Mouse (Mus musculus): Measurements from ENCODE around the gene Ssbp3. TPM values are rescaled to one million over a fixed set of nuclear protein-coding genes. Genes with fewer than 3 reads are reported as not detected.
A peak's percentile ranks its signal among the peaks of the same experiment; 100 is the strongest.

Gene Ssbp3
- polyA plus RNA-seq, 1 experiment from 2014 or later = 134 TPM

GRCm38 (mm10) chr4:106909797-106910196, 704 bp upstream of the Ssbp3 start:
- peak; percentile 55 for DNase-seq (ENCODE audit: extremely low spot score, low spot score)
- under 1% methylated on average over 6 of the region's 6 CpGs for WGBS
- no peaks in the 10 kb centered on the region for H3K9me3 ChIP-seq
- H3K27me3 ChIP-seq (ENCODE audit: poor library complexity, severe bottlenecking) = no peaks in the 10 kb centered on the region
- peaks cover 21% of the 10 kb centered on the region for H3K36me3 ChIP-seq (replicated peaks)
- peak overlapping the region; percentile 99 for H3K4me3 ChIP-seq
- peaks cover 75% of the 10 kb centered on the region for H3K4me1 ChIP-seq
- peak overlapping the region; percentile 100 for H3K27ac ChIP-seq

- H3K36me3 ChIP-seq (replicated peaks) = peaks cover 37% of the 10 kb centered on the region
- no peaks in the 10 kb centered on the region for H3K27me3 ChIP-seq (ENCODE audit: poor library complexity, severe bottlenecking)
- WGBS = 1% methylated on average over 88 of the region's 89 CpGs
- H3K4me3 ChIP-seq = peak overlapping the region; percentile 99
- DNase-seq (ENCODE audit: extremely low spot score, low spot score) = peak; percentile 87
- peak overlapping the region; percentile 100 for H3K27ac ChIP-seq
- H3K4me1 ChIP-seq = peaks cover 82% of the 10 kb centered on the region
- H3K9me3 ChIP-seq = no peaks in the 10 kb centered on the region
Measured at GRCm38 (mm10) chr4:106911246-106911801, 823 bp downstream of the Ssbp3 start.

- under 1% methylated on average over 69 of the region's 73 CpGs for WGBS
- DNase-seq (ENCODE audit: extremely low spot score, low spot score) = peak; percentile 66
- Histone ChIP-seq H3K36me3 (replicated peaks) (peaks cover 44% of the 10 kb centered on the region), H3K4me3 (peak overlapping the region; percentile 99), H3K9me3 (no peaks in the 10 kb centered on the region), H3K4me1 (peaks cover 75% of the 10 kb centered on the region), H3K27me3 (ENCODE audit: poor library complexity, severe bottlenecking) (no peaks in the 10 kb centered on the region), H3K27ac (peak overlapping the region; percentile 100)
Measured at GRCm38 (mm10) chr4:106911951-106912688, 1.6 kb downstream of the Ssbp3 start.

GRCm38 (mm10) chr4:106912689-106913041, 2.2 kb downstream of the Ssbp3 start:
- H3K4me1 ChIP-seq = peaks cover 70% of the 10 kb centered on the region
- no peak for DNase-seq (ENCODE audit: extremely low spot score, low spot score)
- WGBS = under 1% methylated on average over 6 of the region's 6 CpGs
- peaks cover 50% of the 10 kb centered on the region for H3K36me3 ChIP-seq (replicated peaks)
- peak overlapping the region; percentile 100 for H3K27ac ChIP-seq
- no peaks in the 10 kb centered on the region for H3K27me3 ChIP-seq (ENCODE audit: poor library complexity, severe bottlenecking)
- H3K9me3 ChIP-seq = no peaks in the 10 kb centered on the region
- peak overlapping the region; percentile 99 for H3K4me3 ChIP-seq

GRCm38 (mm10) chr4:106913411-106914049, 3.0 kb downstream of the Ssbp3 start:
- no peaks in the 10 kb centered on the region for H3K27me3 ChIP-seq (ENCODE audit: poor library complexity, severe bottlenecking)
- H3K36me3 ChIP-seq (replicated peaks) = peaks cover 59% of the 10 kb centered on the region
- 19% methylated on average over 9 of the region's 9 CpGs for WGBS
- peak overlapping the region; percentile 99 for H3K4me3 ChIP-seq
- no peaks in the 10 kb centered on the region for H3K9me3 ChIP-seq
- H3K4me1 ChIP-seq = peaks cover 65% of the 10 kb centered on the region
- peak overlapping the region; percentile 100 for H3K27ac ChIP-seq
- DNase-seq (ENCODE audit: extremely low spot score, low spot score) = no peak

- H3K9me3 ChIP-seq = no peaks in the 10 kb centered on the region
- DNase-seq (ENCODE audit: extremely low spot score, low spot score) = no peak
- peaks cover 76% of the 10 kb centered on the region for H3K36me3 ChIP-seq (replicated peaks)
- peaks cover 61% of the 10 kb centered on the region for H3K4me1 ChIP-seq
- no peaks in the 10 kb centered on the region for H3K27me3 ChIP-seq (ENCODE audit: poor library complexity, severe bottlenecking)
- H3K27ac ChIP-seq = no peak overlapping the region
- 84% methylated on average over 8 of the region's 8 CpGs for WGBS
- 0 out of 2 replicates have a peak overlapping the region, but pooled peaks have one; percentile 99 for H3K4me3 ChIP-seq
Measured at GRCm38 (mm10) chr4:106915265-106915664, 4.8 kb downstream of the Ssbp3 start.

- WGBS = 95% methylated on average over 1 of the region's 1 CpGs
- no peaks in the 10 kb centered on the region for H3K9me3 ChIP-seq
- DNase-seq (ENCODE audit: extremely low spot score, low spot score) = no peak
- H3K27ac ChIP-seq = no peak overlapping the region
- peaks cover 67% of the 10 kb centered on the region for H3K4me1 ChIP-seq
- H3K4me3 ChIP-seq = no peak overlapping the region
- peaks cover 100% of the 10 kb centered on the region for H3K36me3 ChIP-seq (replicated peaks)
- H3K27me3 ChIP-seq (ENCODE audit: poor library complexity, severe bottlenecking) = no peaks in the 10 kb centered on the region
Measured at GRCm38 (mm10) chr4:106918263-106918662, 7.8 kb downstream of the Ssbp3 start.

- 93% methylated on average over 4 of the region's 4 CpGs for WGBS
- peaks cover 57% of the 10 kb centered on the region for H3K4me1 ChIP-seq
Measured at GRCm38 (mm10) chr4:106920119-106920518, 9.6 kb downstream of the Ssbp3 start.

GRCm38 (mm10) chr4:106921375-106922336, 11.2 kb downstream of the Ssbp3 start:
- H3K4me1 ChIP-seq = peaks cover 50% of the 10 kb centered on the region
- no peak for DNase-seq (ENCODE audit: extremely low spot score, low spot score)
- H3K9me3 ChIP-seq = no peaks in the 10 kb centered on the region
- H3K4me3 ChIP-seq = no peak overlapping the region
- WGBS = 74% methylated on average over 9 of the region's 9 CpGs
- 0 out of 2 replicates have a peak overlapping the region, but pooled peaks have one; percentile 12 for H3K27ac ChIP-seq
- H3K36me3 ChIP-seq (replicated peaks) = peaks cover 100% of the 10 kb centered on the region
- H3K27me3 ChIP-seq (ENCODE audit: poor library complexity, severe bottlenecking) = no peaks in the 10 kb centered on the region

More at GRCm38 (mm10) chr4:106920119-106920518, 9.6 kb downstream of the Ssbp3 start:
- Histone ChIP-seq H3K36me3 (replicated peaks) (peaks cover 100% of the 10 kb centered on the region), H3K4me3 (no peak overlapping the region), H3K27ac (no peak overlapping the region), H3K27me3 (ENCODE audit: poor library complexity, severe bottlenecking) (no peaks in the 10 kb centered on the region), H3K9me3 (no peaks in the 10 kb centered on the region)
- DNase-seq (ENCODE audit: extremely low spot score, low spot score) = no peak

GRCm38 (mm10) chr4:106922919-106923318, 12.4 kb downstream of the Ssbp3 start:
- Histone ChIP-seq H3K9me3 (no peaks in the 10 kb centered on the region), H3K4me3 (no peak overlapping the region), H3K27ac (no peak overlapping the region), H3K4me1 (peaks cover 57% of the 10 kb centered on the region), H3K36me3 (replicated peaks) (peaks cover 100% of the 10 kb centered on the region), H3K27me3 (ENCODE audit: poor library complexity, severe bottlenecking) (no peaks in the 10 kb centered on the region)
- DNase-seq (ENCODE audit: extremely low spot score, low spot score) = no peak
- WGBS = 86% methylated on average over 3 of the region's 3 CpGs

GRCm38 (mm10) chr4:106924175-106924574, 13.7 kb downstream of the Ssbp3 start:
- H3K36me3 ChIP-seq (replicated peaks) = peaks cover 100% of the 10 kb centered on the region
- H3K27ac ChIP-seq = no peak overlapping the region
- no peak for DNase-seq (ENCODE audit: extremely low spot score, low spot score)
- H3K4me1 ChIP-seq = peaks cover 56% of the 10 kb centered on the region
- no peaks in the 10 kb centered on the region for H3K9me3 ChIP-seq
- WGBS = 95% methylated on average over 4 of the region's 4 CpGs
- H3K27me3 ChIP-seq (ENCODE audit: poor library complexity, severe bottlenecking) = no peaks in the 10 kb centered on the region
- no peak overlapping the region for H3K4me3 ChIP-seq

GRCm38 (mm10) chr4:106924888-106925287, 14.4 kb downstream of the Ssbp3 start:
- peaks cover 51% of the 10 kb centered on the region for H3K4me1 ChIP-seq
- WGBS = 96% methylated on average over 10 of the region's 10 CpGs
- H3K27ac ChIP-seq = no peak overlapping the region
- peaks cover 100% of the 10 kb centered on the region for H3K36me3 ChIP-seq (replicated peaks)
- DNase-seq (ENCODE audit: extremely low spot score, low spot score) = no peak
- no peaks in the 10 kb centered on the region for H3K27me3 ChIP-seq (ENCODE audit: poor library complexity, severe bottlenecking)
- no peak overlapping the region for H3K4me3 ChIP-seq
- H3K9me3 ChIP-seq = no peaks in the 10 kb centered on the region
